18 mouse cellular contexts compared by ENCODE assay signal in genomic region chr8:74891030-74891429, GRCm38 (mm10). TPM values are rescaled to one million over a fixed set of nuclear protein-coding genes. Genes with fewer than 3 reads are reported as not detected.
DNase-seq lines count a peak whose midpoint lies in the region; ATAC-seq lines count a peak whose summit lies in the region.
"Had no signal": no experiment of that assay in that cellular context is flagged by ENCODE, and none has a peak within 500 bp of the region (broad histone marks: within the 10 kb centered on the region; RNA-seq: fewer than 3 reads in every experiment).

No protein-coding gene starts in this region.

- no peaks in the 10 kb centered on the region for H3K36me3 ChIP-seq in forebrain, embryonic 15.5 days
- H3K36me3 ChIP-seq in forebrain, embryonic 11.5 days (ENCODE audit: control insufficient read depth, insufficient read depth, low read length): no peaks in the 10 kb centered on the region
- H3K36me3 ChIP-seq: heart, embryonic 15.5 days; neural tube, embryonic 13.5 days had no signal

- H3K9me3 ChIP-seq in forebrain, embryonic 15.5 days: no peaks in the 10 kb centered on the region
- H3K9me3 ChIP-seq in forebrain, embryonic 11.5 days (ENCODE audit: control insufficient read depth, low read length): no peaks in the 10 kb centered on the region
- H3K9me3 ChIP-seq: heart, embryonic 15.5 days; neural tube, embryonic 13.5 days had no signal

- 57% methylated on average over 5 of the region's 5 CpGs for WGBS in forebrain, embryonic 15.5 days
- WGBS in forebrain, embryonic 11.5 days: 80% methylated on average over 5 of the region's 5 CpGs

- H3K4me3 ChIP-seq in forebrain, embryonic 15.5 days: no peak overlapping the region
- no peak overlapping the region for H3K4me3 ChIP-seq in forebrain, embryonic 11.5 days (ENCODE audit: low read depth, low read length)
- H3K4me3 ChIP-seq: erythroblast, embryonic 14.5 days; heart, embryonic 15.5 days; neural tube, embryonic 13.5 days had no signal

- no peaks in the 10 kb centered on the region; the same call in 1 of the 2 replicates for H3K4me1 ChIP-seq in forebrain, embryonic 15.5 days
- H3K4me1 ChIP-seq in forebrain, embryonic 11.5 days (replicated peaks; ENCODE audit: control insufficient read depth, insufficient read depth, low read length): no peaks in the 10 kb centered on the region
- H3K4me1 ChIP-seq: heart, embryonic 15.5 days; neural tube, embryonic 13.5 days had no signal

- intact Hi-C loops in heart, postnatal 10 days (cut with DNase I): no loop called here

- peak; percentile 71 for ATAC-seq in forebrain, embryonic 15.5 days (replicated peaks)
- ATAC-seq in forebrain, embryonic 11.5 days (replicated peaks; ENCODE audit: low FRiP score): no peak
- no peak for ATAC-seq in CD4-positive, CD25-positive, alpha-beta regulatory T cell, adult 4 months
- ATAC-seq: midbrain, embryonic 16.5 days had no signal

- H3K27ac ChIP-seq in forebrain, embryonic 15.5 days (replicated peaks): peak overlapping the region; percentile 58
- no peak overlapping the region for H3K27ac ChIP-seq in forebrain, embryonic 11.5 days (ENCODE audit: low read depth, low read length)
- H3K27ac ChIP-seq: heart, embryonic 15.5 days; macrophage; neural tube, embryonic 13.5 days had no signal

- H3K9ac ChIP-seq in forebrain, embryonic 15.5 days (replicated peaks): no peak overlapping the region
- no peak overlapping the region for H3K9ac ChIP-seq in forebrain, embryonic 11.5 days (ENCODE audit: low read length)
- H3K9ac ChIP-seq: heart, embryonic 15.5 days; neural tube, embryonic 13.5 days had no signal

- DNase-seq in forebrain, embryonic 11.5 days (ENCODE audit: low spot score): no peak
- DNase-seq in brain, adult 2 months (ENCODE audit: low read depth, low spot score): peak; percentile 75
- DNase-seq in cerebellum, postnatal 14 days: peak; percentile 33 to 39
- peak; percentile 49 to 58 for DNase-seq in layer of hippocampus, postnatal 14 days (ENCODE audit: low spot score in 2 of 2)
- DNase-seq in heart, postnatal 10 days: no peak
- DNase-seq in spleen, adult 12 weeks (ENCODE audit: low spot score): no peak
- DNase-seq: gastrocnemius, postnatal 36 days; kidney, postnatal 10 days; thymus, postnatal 14 days had no signal

- H3K4me2 ChIP-seq in forebrain, embryonic 15.5 days (replicated peaks): no peak overlapping the region
- no peak overlapping the region for H3K4me2 ChIP-seq in forebrain, embryonic 11.5 days (ENCODE audit: low read depth, low read length, severe bottlenecking)
- H3K4me2 ChIP-seq: heart, embryonic 15.5 days; neural tube, embryonic 13.5 days had no signal

- H3K27me3 ChIP-seq in forebrain, embryonic 15.5 days: no peaks in the 10 kb centered on the region
- H3K27me3 ChIP-seq in forebrain, embryonic 11.5 days (ENCODE audit: control insufficient read depth, insufficient read depth, low read length): no peaks in the 10 kb centered on the region
- H3K27me3 ChIP-seq: heart, embryonic 15.5 days; neural tube, embryonic 13.5 days had no signal

RNA-seq across cellular contexts. Expression of gene Isx, which starts 18.1 kb away (rescaled TPM):
- polyA plus RNA-seq in forebrain, embryonic 15.5 days (2015; fragmentation: Nextera tagmentation; extraction: Ambion mirVana): not detected in 2 replicates
- polyA plus RNA-seq in forebrain, embryonic 11.5 days (2014; fragmentation: Nextera tagmentation; extraction: Ambion mirVana): not detected in 2 replicates
- total RNA-seq in layer of hippocampus, postnatal 14 days (2021): not detected
- under 1 TPM; 0.17 to 0.27 TPM for total RNA-seq in heart, postnatal 10 days (2021)
- polyA plus RNA-seq in CD4-positive, CD25-positive, alpha-beta regulatory T cell, adult 4 months (2017; shearing (Covaris generic)): not detected
- total RNA-seq: gastrocnemius, postnatal 36 days had no signal
- polyA plus RNA-seq: cortical plate, adult 2 months; erythroblast, embryonic 14.5 days; limb, embryonic 11.5 days; macrophage; midbrain, embryonic 16.5 days; neural tube, embryonic 13.5 days had no signal

Comparison
In these comparisons a context has a peak if more than half of its experiments do, and no peak if none do; other contexts are left out.
1. DNase-seq: peak in brain, adult 2 months (single experiment), cerebellum, postnatal 14 days (2 of 2) and layer of hippocampus, postnatal 14 days (2 of 2); none in forebrain, embryonic 11.5 days (single experiment), heart, postnatal 10 days (0 of 2) and spleen, adult 12 weeks (single experiment).